Mouse (Mus musculus) stomach, embryonic 14.5 days (tissue): Measurements from ENCODE around the gene Itpr2. TPM values are rescaled to one million over a fixed set of nuclear protein-coding genes. Genes with fewer than 3 reads are reported as not detected.

ENCODE experiments used
- ATAC-seq: fragments of 200-750 bp; cut with Nextera tagmentation; 2 replicates; pipeline ENCODE4 v1.8.0; 2017; ENCODE audit warnings: low read depth, moderate TSS enrichment; ENCODE audit not compliant: insufficient number of reproducible peaks, insufficient read depth, low FRiP score
- H3K27ac ChIP-seq: fragments of 300-500 bp; sonication (generic); 2 replicates; pipeline ENCODE4 v1.5.1; 2014; ENCODE audit warnings: mild to moderate bottlenecking, low read length, moderate library complexity, mixed read lengths
- H3K27me3 ChIP-seq: fragments of 300-500 bp; sonication (generic); 2 replicates; pipeline ENCODE4 v1.6.1; 2014; ENCODE audit warnings: low read length, control low read depth, mixed read lengths; ENCODE audit not compliant: control insufficient read depth, insufficient read depth
- H3K36me3 ChIP-seq: fragments of 300-500 bp; sonication (generic); 2 replicates; pipeline ENCODE4 v1.6.1; 2014; ENCODE audit warnings: mild to moderate bottlenecking, control low read depth, low read length, moderate library complexity, mixed read lengths; ENCODE audit not compliant: control insufficient read depth, insufficient read depth
- H3K4me1 ChIP-seq: fragments of 300-500 bp; sonication (generic); 2 replicates; pipeline ENCODE4 v1.6.1; 2014; ENCODE audit warnings: low read length, control low read depth, mixed read lengths; ENCODE audit not compliant: control insufficient read depth, insufficient read depth
- H3K4me2 ChIP-seq: fragments of 300-500 bp; sonication (generic); replicated peaks from 2 replicates; pipeline ENCODE4 v1.6.1; 2014; ENCODE audit warnings: low read depth, low read length, control low read depth
- H3K4me3 ChIP-seq: fragments of 300-500 bp; sonication (generic); 2 replicates; pipeline ENCODE4 v1.5.1; 2014; ENCODE audit warnings: low read depth, low read length, control low read depth
- H3K9ac ChIP-seq: fragments of 300-500 bp; sonication (generic); replicated peaks from 2 replicates; pipeline ENCODE4 v1.6.1; 2014; ENCODE audit warnings: low read depth, mild to moderate bottlenecking, control low read depth, low read length, moderate library complexity, mixed read lengths
- H3K9me3 ChIP-seq: fragments of 300-500 bp; sonication (generic); 2 replicates; pipeline ENCODE4 v1.6.1; 2016; ENCODE audit warnings: low read depth, low read length, control low read depth; ENCODE audit not compliant: control insufficient read depth
- WGBS: fragments of 180-500 bp; shearing (Covaris S2); extraction: QIAGEN DNeasy Blood & Tissue Kit; methylation state at CpG from one replicate; pipeline ENCODE4 v1.1.7; 2014; 5-methylcytosine and 5-hydroxymethylcytosine counted together
- polyA plus RNA-seq: library from polyadenylated mRNA; unstranded; fragments of >200 nt; fragmentation: Nextera tagmentation; extraction: Ambion mirVana; gene quantifications from 2 replicates; pipeline ENCODE4 v1.2.1, GENCODE M21; 2014

The Itpr2 gene
- polyA plus RNA-seq, 1 experiment from 2014 or later = 10.0 TPM

DNA sequence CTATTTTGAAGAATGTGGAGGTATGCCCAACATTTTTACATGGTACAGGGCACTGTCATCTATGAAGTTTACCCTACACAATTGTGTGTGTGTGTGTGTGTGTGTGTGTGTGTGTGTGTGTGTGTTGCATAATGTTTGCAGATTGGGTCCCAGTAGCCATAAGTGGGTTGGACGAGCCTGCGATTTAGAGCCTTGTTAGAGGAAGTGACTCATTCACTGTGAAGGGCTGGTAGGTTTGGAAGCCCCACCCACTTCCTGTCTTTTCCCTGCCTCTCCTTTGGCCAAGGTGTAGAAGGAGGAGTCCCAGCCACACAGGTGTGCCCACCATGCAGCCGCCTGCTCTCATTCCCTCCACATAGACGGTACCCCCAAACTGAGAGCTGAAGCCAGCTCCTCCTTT is 188.6 kb downstream of the Itpr2 start:
- H3K27me3 ChIP-seq = no peaks in the 10 kb centered on the region
- no peak overlapping the region for H3K4me2 ChIP-seq
- H3K4me1 ChIP-seq = 0 out of 2 replicates have a peak, but pooled peaks cover 2% of the 10 kb centered on the region
- 85% methylated on average over 4 of the region's 4 CpGs for WGBS
- no peak overlapping the region for H3K9ac ChIP-seq
- H3K27ac ChIP-seq = no peak overlapping the region
- no peak for ATAC-seq
- no peak overlapping the region for H3K4me3 ChIP-seq
- no peaks in the 10 kb centered on the region for H3K36me3 ChIP-seq
- H3K9me3 ChIP-seq = peaks cover 3% of the 10 kb centered on the region; the same call in 1 of the 2 replicates

DNA sequence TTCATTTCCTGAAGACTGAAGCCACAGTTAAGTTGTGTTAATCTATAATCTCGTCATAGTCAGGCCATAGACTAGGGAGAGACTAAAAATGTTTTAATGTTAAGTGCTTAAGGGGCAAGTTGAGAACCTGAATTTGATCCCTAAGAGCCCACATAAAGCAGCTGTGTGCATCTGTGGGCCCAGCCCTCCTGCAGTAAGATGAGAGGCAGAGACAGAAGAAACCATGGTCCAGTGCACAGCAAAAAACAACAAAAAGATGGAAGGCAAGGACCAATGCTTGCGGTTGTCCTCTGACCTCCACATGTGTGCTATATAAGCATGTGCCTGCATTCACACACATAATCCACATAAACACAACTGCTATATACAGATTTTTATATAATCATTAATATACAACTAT is 191.8 kb downstream of the Itpr2 start:
- Histone ChIP-seq H3K9me3 (peaks cover under 1% of the 10 kb centered on the region; the same call in 1 of the 2 replicates), H3K36me3 (no peaks in the 10 kb centered on the region), H3K4me2 (no peak overlapping the region), H3K27ac (no peak overlapping the region), H3K4me3 (no peak overlapping the region), H3K4me1 (no peaks in the 10 kb centered on the region), H3K27me3 (no peaks in the 10 kb centered on the region), H3K9ac (no peak overlapping the region)
- no peak for ATAC-seq
- WGBS = 44% methylated on average over 2 of the region's 2 CpGs

GRCm38 (mm10) chr6:146309335-146309734 is 192.7 kb downstream of the Itpr2 start:
- no peaks in the 10 kb centered on the region for H3K9me3 ChIP-seq
- no peaks in the 10 kb centered on the region for H3K27me3 ChIP-seq
- H3K4me2 ChIP-seq = no peak overlapping the region
- H3K36me3 ChIP-seq = no peaks in the 10 kb centered on the region
- H3K27ac ChIP-seq = no peak overlapping the region
- no peak overlapping the region for H3K9ac ChIP-seq
- H3K4me1 ChIP-seq = no peaks in the 10 kb centered on the region
- 89% methylated on average over 1 of the region's 1 CpGs for WGBS
- H3K4me3 ChIP-seq = no peak overlapping the region
- ATAC-seq = no peak

DNA sequence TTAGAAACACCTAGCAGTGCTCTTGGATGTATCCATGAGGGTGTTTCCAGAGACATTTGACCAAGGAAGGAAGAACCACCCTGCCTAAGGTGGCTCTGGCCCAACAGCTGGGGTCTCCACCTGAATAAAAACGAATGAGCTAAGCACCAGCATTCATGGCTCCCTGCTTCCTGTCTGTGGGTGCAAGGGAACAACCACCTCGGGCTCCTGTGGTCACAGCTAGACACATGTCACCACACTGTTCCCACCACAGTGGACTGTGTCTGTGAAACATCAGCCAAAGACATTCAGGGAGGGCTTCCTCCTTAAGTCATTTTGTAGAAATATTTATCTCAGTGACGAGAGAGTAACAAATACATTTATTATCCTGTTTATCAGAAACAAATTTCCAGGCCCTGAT is 196.0 kb downstream of the Itpr2 start:
- no peaks in the 10 kb centered on the region for H3K27me3 ChIP-seq
- no peak overlapping the region for H3K27ac ChIP-seq
- no peak overlapping the region for H3K9ac ChIP-seq
- no peaks in the 10 kb centered on the region for H3K36me3 ChIP-seq
- WGBS = 76% methylated on average over 3 of the region's 3 CpGs
- ATAC-seq = no peak
- no peaks in the 10 kb centered on the region for H3K4me1 ChIP-seq
- H3K4me3 ChIP-seq = no peak overlapping the region
- no peaks in the 10 kb centered on the region for H3K9me3 ChIP-seq
- no peak overlapping the region for H3K4me2 ChIP-seq

- ATAC-seq = no peak
- no peak overlapping the region for H3K4me2 ChIP-seq
- no peaks in the 10 kb centered on the region for H3K27me3 ChIP-seq
- no peak overlapping the region for H3K27ac ChIP-seq
- no peak overlapping the region for H3K9ac ChIP-seq
- 94% methylated on average over 11 of the region's 11 CpGs for WGBS
- H3K36me3 ChIP-seq = no peaks in the 10 kb centered on the region
- no peaks in the 10 kb centered on the region for H3K4me1 ChIP-seq
- H3K9me3 ChIP-seq = no peaks in the 10 kb centered on the region
- H3K4me3 ChIP-seq = no peak overlapping the region
These were observed 197.9 kb downstream of the Itpr2 start for GRCm38 (mm10) chr6:146304088-146304487.

DNA sequence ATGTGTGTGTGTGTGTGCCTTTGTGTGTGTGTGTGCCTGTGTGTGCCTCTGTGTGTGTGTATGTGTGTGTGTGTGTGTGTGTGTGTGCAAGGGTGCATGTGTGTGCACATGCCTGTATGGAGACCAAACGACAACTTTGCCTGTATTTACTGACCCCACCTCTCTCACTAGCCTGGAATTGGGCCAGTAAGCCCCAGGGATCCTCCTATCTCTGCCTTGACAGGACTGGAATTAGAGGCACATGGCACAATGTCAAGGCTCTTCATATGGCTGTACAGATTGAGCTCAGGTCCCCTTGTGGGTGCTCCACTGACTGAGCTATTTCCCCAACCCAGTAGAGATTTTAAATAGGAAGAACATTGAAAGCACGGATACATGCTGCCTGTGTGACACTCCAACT is 198.7 kb downstream of the Itpr2 start:
- H3K4me2 ChIP-seq = no peak overlapping the region
- H3K9ac ChIP-seq = no peak overlapping the region
- H3K4me1 ChIP-seq = no peaks in the 10 kb centered on the region
- H3K27me3 ChIP-seq = no peaks in the 10 kb centered on the region
- H3K27ac ChIP-seq = no peak overlapping the region
- ATAC-seq = no peak
- WGBS = 84% methylated on average over 2 of the region's 2 CpGs
- no peak overlapping the region for H3K4me3 ChIP-seq
- H3K36me3 ChIP-seq = no peaks in the 10 kb centered on the region
- H3K9me3 ChIP-seq = no peaks in the 10 kb centered on the region

- no peaks in the 10 kb centered on the region for H3K27me3 ChIP-seq
- ATAC-seq = no peak
- H3K4me3 ChIP-seq = no peak overlapping the region
- H3K9ac ChIP-seq = no peak overlapping the region
- H3K4me1 ChIP-seq = no peaks in the 10 kb centered on the region
- H3K9me3 ChIP-seq = no peaks in the 10 kb centered on the region
- WGBS = 72% methylated on average over 8 of the region's 8 CpGs
- no peak overlapping the region for H3K4me2 ChIP-seq
- H3K27ac ChIP-seq = no peak overlapping the region
- no peaks in the 10 kb centered on the region for H3K36me3 ChIP-seq
These were observed 199.4 kb downstream of the Itpr2 start for GRCm38 (mm10) chr6:146302574-146303130.

DNA sequence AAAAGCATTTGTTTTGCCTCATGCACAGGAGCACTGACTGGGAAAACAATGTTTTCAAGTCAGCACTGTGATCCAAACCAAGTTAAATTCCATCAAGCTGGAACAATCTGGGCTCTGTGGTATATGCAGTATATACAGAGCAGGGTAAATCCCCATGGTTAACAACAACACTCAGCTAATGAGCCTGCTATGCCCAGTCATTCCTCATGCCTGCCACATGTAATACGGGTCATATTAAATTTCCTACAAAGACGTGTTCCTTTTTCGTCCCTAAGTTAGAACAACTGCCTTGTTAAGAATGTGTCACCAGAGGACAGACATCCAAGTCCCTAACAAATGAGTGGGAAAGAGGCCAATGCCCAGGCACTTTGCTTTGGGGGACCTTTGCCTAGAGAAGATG is 199.9 kb downstream of the Itpr2 start:
- H3K9ac ChIP-seq = no peak overlapping the region
- ATAC-seq = no peak
- no peaks in the 10 kb centered on the region for H3K27me3 ChIP-seq
- H3K36me3 ChIP-seq = no peaks in the 10 kb centered on the region
- H3K9me3 ChIP-seq = no peaks in the 10 kb centered on the region
- WGBS = 59% methylated on average over 3 of the region's 3 CpGs
- no peaks in the 10 kb centered on the region for H3K4me1 ChIP-seq
- no peak overlapping the region for H3K4me2 ChIP-seq
- H3K4me3 ChIP-seq = no peak overlapping the region
- H3K27ac ChIP-seq = no peak overlapping the region

DNA sequence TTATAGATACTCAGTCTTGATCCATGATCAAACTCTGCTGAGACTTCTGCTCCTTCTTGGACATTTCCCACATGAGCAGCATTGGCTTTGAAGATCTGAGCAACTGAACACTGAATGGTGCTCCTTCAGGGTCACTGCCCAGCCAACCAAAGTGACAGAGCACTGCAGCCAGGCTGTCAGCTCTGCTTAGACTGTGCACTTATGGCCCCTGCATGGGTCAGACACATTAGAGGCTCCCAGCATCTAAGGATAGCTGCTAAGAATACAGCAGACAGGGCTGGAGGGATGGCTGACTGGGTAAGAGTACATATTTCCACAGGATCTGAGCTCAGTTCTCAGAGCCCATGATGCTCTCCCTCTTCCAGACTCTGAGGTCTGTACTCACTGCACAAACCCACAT is 201.1 kb downstream of the Itpr2 start:
- H3K9me3 ChIP-seq = no peaks in the 10 kb centered on the region
- no peaks in the 10 kb centered on the region for H3K27me3 ChIP-seq
- no peak for ATAC-seq
- no peaks in the 10 kb centered on the region for H3K4me1 ChIP-seq
- no peaks in the 10 kb centered on the region for H3K36me3 ChIP-seq
- H3K4me3 ChIP-seq = no peak overlapping the region
- H3K4me2 ChIP-seq = no peak overlapping the region
- no peak overlapping the region for H3K9ac ChIP-seq
- no peak overlapping the region for H3K27ac ChIP-seq
